Mouse (Mus musculus) C2C12 (cell line): ENCODE data around the gene Gm43191.

Experiments
- CEBPB ChIP-seq: IDR thresholded peaks from one replicate; pipeline ENCODE4 v1.6.1; 2011; ENCODE audit warnings: low read depth, mild to moderate bottlenecking, control low read depth, moderate library complexity
- CTCF ChIP-seq: IDR thresholded peaks from one replicate; pipeline ENCODE4 v1.5.1; 2011; ENCODE audit not compliant: control insufficient read depth, insufficient read depth, insufficient read length
- FOSL1 ChIP-seq: IDR thresholded peaks from one replicate; pipeline ENCODE4 v1.8.0; 2011; ENCODE audit warnings: mild to moderate bottlenecking, low read length; ENCODE audit not compliant: poor library complexity, insufficient read depth, severe bottlenecking
- MAX ChIP-seq: IDR thresholded peaks from one replicate; pipeline ENCODE4 v1.6.1; 2011; ENCODE audit warnings: mild to moderate bottlenecking, control low read depth
- MYOD1 ChIP-seq: IDR thresholded peaks from one replicate; pipeline ENCODE4 v1.6.1; 2011; ENCODE audit warnings: low read depth; ENCODE audit not compliant: control insufficient read depth, insufficient read length
- MYOG ChIP-seq: IDR thresholded peaks from one replicate; pipeline ENCODE4 v1.6.1; 2011; ENCODE audit not compliant: control insufficient read depth, insufficient read length; ENCODE audit errors: extremely low read depth
- USF1 ChIP-seq: IDR thresholded peaks from one replicate; pipeline ENCODE4 v1.6.1; 2011; ENCODE audit warnings: low read depth, mild to moderate bottlenecking, control low read depth, moderate library complexity

GRCm38 (mm10) chr3:116659856-116660430, 21.1 kb downstream of the Gm43191 start:
- no peak for TF ChIP-seq MAX
- TF ChIP-seq CTCF = no peak
- TF ChIP-seq MYOD1 = no peak
- TF ChIP-seq USF1 = no peak
- no peak for TF ChIP-seq MYOG
- TF ChIP-seq FOSL1 = no peak
- no peak for TF ChIP-seq CEBPB
